Mouse (Mus musculus): Measurements from ENCODE around the gene Nrip1. TPM values are rescaled to one million over a fixed set of nuclear protein-coding genes. Genes with fewer than 3 reads are reported as not detected.

Nrip1 gene
- total and polyA plus RNA-seq, 3 experiments: not detected

DNA sequence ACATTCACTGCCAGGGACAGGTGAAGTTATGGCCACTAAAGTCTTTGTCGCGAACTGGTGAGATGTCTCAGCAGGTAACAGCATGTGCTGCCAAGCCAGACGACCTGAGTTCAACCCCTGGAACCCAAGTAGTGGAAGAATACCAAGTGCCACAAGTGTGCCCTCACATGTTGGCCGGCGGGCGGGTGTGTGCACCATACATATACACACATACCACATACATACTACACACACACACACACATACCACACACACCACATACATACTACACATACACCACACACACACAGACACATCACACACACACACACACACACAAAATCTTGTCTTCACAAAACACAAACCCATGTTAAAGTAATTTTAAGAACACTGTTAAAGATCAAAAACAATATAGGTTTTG, 13.2 kb downstream of the Nrip1 start:
- Histone ChIP-seq H3K4me2 (ENCODE audit: insufficient read depth, low read depth, poor library complexity, severe bottlenecking) (no peak overlapping the region), H3K27ac (ENCODE audit: insufficient read depth, low read depth) (no peak overlapping the region), H3K4me1 (ENCODE audit: control insufficient read depth in 1 of 2, insufficient read depth in 2 of 2) (no peaks in the 10 kb centered on the region), H3K79me2 (replicated peaks; ENCODE audit: control insufficient read depth, extremely low read depth, insufficient read depth, poor library complexity, severe bottlenecking) (no peaks in the 10 kb centered on the region), H3K27me3 (replicated peaks) (no peaks in the 10 kb centered on the region), H3K9me3 (replicated peaks; ENCODE audit: low read length) (peaks cover 80% of the 10 kb centered on the region), H3K36me3 (replicated peaks in 1 of 2; ENCODE audit: control insufficient read depth in 1 of 2, insufficient read depth in 1 of 2, low read length in 1 of 2) (no peaks in the 10 kb centered on the region), H3K4me3 (replicated peaks in 1 of 3; ENCODE audit: low read depth in 2 of 3, low read length in 2 of 3, poor library complexity in 1 of 3) (no peak overlapping the region), H3K9ac (ENCODE audit: insufficient read depth, low read depth) (no peak overlapping the region)
- no peak for DNase-seq (ENCODE audit: extremely low read depth)
- TF ChIP-seq TCF12 (IDR thresholded peaks at IDR 0.05; ENCODE audit: low read depth, low read length): no peak
- TF ChIP-seq RCOR1 (conservative IDR thresholded peaks at IDR 0.05; ENCODE audit: low read depth, low read length): no peak
- TF ChIP-seq UBTF (IDR thresholded peaks at IDR 0.05; ENCODE audit: low read depth, low read length): no peak
- TF ChIP-seq ZMIZ1 (IDR thresholded peaks at IDR 0.05; ENCODE audit: low read depth, low read length): no peak
- in situ Hi-C loops (cut with MboI; ENCODE audit: low pct_ligation_motif_present, low pct_unique_long_range_greater_than_20kb, low sequenced_read_pairs) (no loop called here), dilution Hi-C loops (cut with MboI; ENCODE audit: extremely low pct_ligation_motif_present, extremely low pct_unique_long_range_greater_than_20kb, low sequenced_read_pairs) (no loop called here)

DNA sequence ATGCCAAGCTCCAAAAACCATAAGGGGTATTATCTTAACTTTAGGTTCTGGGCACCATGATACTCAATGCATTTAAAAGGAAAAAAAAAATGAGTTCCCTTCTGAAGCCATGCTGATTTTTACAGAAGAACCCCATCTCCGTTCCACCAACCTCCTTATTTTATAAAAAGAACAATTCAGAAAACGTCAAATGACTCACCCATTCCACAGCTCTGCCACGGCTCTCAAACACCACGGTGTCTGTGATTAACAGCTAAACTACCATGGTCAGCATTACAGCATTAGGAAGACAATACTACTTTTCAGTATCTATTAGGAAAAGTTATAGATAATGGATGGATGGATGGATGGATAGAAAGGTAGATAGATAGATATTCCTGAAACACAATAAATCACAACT, 14.9 kb downstream of the Nrip1 start:
- dilution Hi-C loops (cut with MboI; ENCODE audit: extremely low pct_ligation_motif_present, extremely low pct_unique_long_range_greater_than_20kb, low sequenced_read_pairs): no loop called here

DNA sequence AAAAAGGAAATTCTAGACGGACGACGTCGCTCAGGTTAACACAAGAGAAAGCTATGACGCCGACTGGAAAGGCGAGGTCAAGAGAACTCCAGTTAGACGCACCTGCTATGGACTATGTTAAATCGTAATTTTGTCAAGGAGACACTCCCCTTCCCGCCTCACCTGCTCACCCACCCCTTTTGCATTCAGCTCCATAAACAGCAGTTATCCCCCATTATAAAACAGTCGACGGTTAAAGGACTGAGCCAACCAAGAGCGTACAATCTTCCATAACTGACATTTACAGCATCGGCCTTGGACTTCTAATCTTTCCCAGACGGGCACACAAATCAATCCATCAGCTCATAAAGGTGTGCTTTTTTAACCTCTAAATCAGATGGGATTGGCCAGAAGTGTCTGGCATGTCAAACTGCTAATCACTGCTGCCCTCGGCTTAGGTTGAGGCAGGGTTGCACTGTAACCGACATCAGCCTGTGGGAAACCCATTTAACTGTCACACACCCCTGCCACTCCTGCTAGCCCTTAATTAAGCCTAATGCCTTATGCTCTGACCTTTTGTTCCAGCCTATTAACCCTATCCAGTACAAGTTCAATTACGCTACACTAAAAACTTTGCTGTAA, 15.4 kb downstream of the Nrip1 start:
- no peaks in the 10 kb centered on the region for H3K4me1 ChIP-seq (ENCODE audit: control insufficient read depth in 1 of 2, insufficient read depth in 2 of 2)
- no peak overlapping the region for H3K4me2 ChIP-seq (ENCODE audit: insufficient read depth, low read depth, poor library complexity, severe bottlenecking)
- in situ Hi-C loops (cut with MboI; ENCODE audit: low pct_ligation_motif_present, low pct_unique_long_range_greater_than_20kb, low sequenced_read_pairs) (no loop called here), dilution Hi-C loops (cut with MboI; ENCODE audit: extremely low pct_ligation_motif_present, extremely low pct_unique_long_range_greater_than_20kb, low sequenced_read_pairs) (no loop called here)
- H3K9me3 ChIP-seq (replicated peaks; ENCODE audit: low read length): peaks cover 74% of the 10 kb centered on the region
- no peak for DNase-seq (ENCODE audit: extremely low read depth)
- no peaks in the 10 kb centered on the region for H3K27me3 ChIP-seq (replicated peaks)
- H3K27ac ChIP-seq (ENCODE audit: insufficient read depth, low read depth): no peak overlapping the region
- no peak for TF ChIP-seq KAT2A (IDR thresholded peaks at IDR 0.05; ENCODE audit: insufficient replicate concordance, low read length)
- no peak for TF ChIP-seq MAFK (IDR thresholded peaks at IDR 0.05; ENCODE audit: insufficient replicate concordance, low read length)
- TF ChIP-seq ZC3H11A (IDR thresholded peaks at IDR 0.05; ENCODE audit: low read depth, low read length): no peak
- TF ChIP-seq RAD21 (IDR thresholded peaks at IDR 0.05; ENCODE audit: low read depth, low read length): no peak
- TF ChIP-seq HCFC1 (IDR thresholded peaks at IDR 0.05; ENCODE audit: low read depth, low read length): no peak
- no peak for TF ChIP-seq UBTF (IDR thresholded peaks at IDR 0.05; ENCODE audit: low read depth, low read length)
- TF ChIP-seq USF2 (conservative IDR thresholded peaks at IDR 0.05; ENCODE audit: low read depth, low read length): no peak
- TF ChIP-seq MAX (IDR thresholded peaks at IDR 0.05; ENCODE audit: low read length): no peak
- no peak for TF ChIP-seq NELFE (IDR thresholded peaks at IDR 0.05; ENCODE audit: low read depth, low read length)
- TF ChIP-seq POLR2AphosphoS2 (IDR thresholded peaks at IDR 0.05; ENCODE audit: low read depth, low read length): no peak
- no peak for TF ChIP-seq POLR2A (IDR thresholded peaks at IDR 0.05; ENCODE audit: low read depth, low read length)
- no peak for TF ChIP-seq MXI1 (IDR thresholded peaks at IDR 0.05; ENCODE audit: low read depth, low read length)
- TF ChIP-seq PAX5 (IDR thresholded peaks at IDR 0.05; ENCODE audit: low read length): no peak
- no peak for TF ChIP-seq CHD2 (IDR thresholded peaks at IDR 0.05; ENCODE audit: low read length)
- no peak for TF ChIP-seq ETS1 (conservative IDR thresholded peaks at IDR 0.05; ENCODE audit: low read depth, low read length)
- TF ChIP-seq CHD1 (IDR thresholded peaks at IDR 0.05; ENCODE audit: low read depth, low read length): no peak
- TF ChIP-seq ZMIZ1 (IDR thresholded peaks at IDR 0.05; ENCODE audit: low read depth, low read length): no peak
- no peak for TF ChIP-seq JUND (conservative IDR thresholded peaks at IDR 0.05; ENCODE audit: low read depth, low read length)
- no peak for TF ChIP-seq JUN (IDR thresholded peaks at IDR 0.05; ENCODE audit: insufficient read depth, low read depth, low read length)
- no peak for TF ChIP-seq GABPA (IDR thresholded peaks at IDR 0.05; ENCODE audit: insufficient replicate concordance, low read depth, low read length)
- no peaks in the 10 kb centered on the region for H3K36me3 ChIP-seq (replicated peaks in 1 of 2; ENCODE audit: control insufficient read depth in 1 of 2, insufficient read depth in 1 of 2, low read length in 1 of 2)
- no peaks in the 10 kb centered on the region for H3K79me2 ChIP-seq (replicated peaks; ENCODE audit: control insufficient read depth, extremely low read depth, insufficient read depth, poor library complexity, severe bottlenecking)
- H3K9ac ChIP-seq (ENCODE audit: insufficient read depth, low read depth): no peak overlapping the region
- H3K4me3 ChIP-seq (replicated peaks in 1 of 3; ENCODE audit: low read depth in 2 of 3, low read length in 2 of 3, poor library complexity in 1 of 3): no peak overlapping the region

More for the DNA sequence above, 14.9 kb downstream of the Nrip1 start:
- no peak overlapping the region for H3K27ac ChIP-seq (ENCODE audit: insufficient read depth, low read depth)
- in situ Hi-C loops (cut with MboI; ENCODE audit: low pct_ligation_motif_present, low pct_unique_long_range_greater_than_20kb, low sequenced_read_pairs): no loop called here
- no peak overlapping the region for H3K4me2 ChIP-seq (ENCODE audit: insufficient read depth, low read depth, poor library complexity, severe bottlenecking)
- H3K9me3 ChIP-seq (replicated peaks; ENCODE audit: low read length): peaks cover 75% of the 10 kb centered on the region
- H3K36me3 ChIP-seq (replicated peaks in 1 of 2; ENCODE audit: control insufficient read depth in 1 of 2, insufficient read depth in 1 of 2, low read length in 1 of 2): no peaks in the 10 kb centered on the region
- TF ChIP-seq ZMIZ1 (IDR thresholded peaks at IDR 0.05; ENCODE audit: low read depth, low read length): no peak
- no peak for TF ChIP-seq BHLHE40 (IDR thresholded peaks at IDR 0.05; ENCODE audit: low read depth, low read length)
- no peak for TF ChIP-seq ETS1 (conservative IDR thresholded peaks at IDR 0.05; ENCODE audit: low read depth, low read length)
- TF ChIP-seq MXI1 (IDR thresholded peaks at IDR 0.05; ENCODE audit: low read depth, low read length): no peak
- TF ChIP-seq POLR2AphosphoS2 (IDR thresholded peaks at IDR 0.05; ENCODE audit: low read depth, low read length): no peak
- TF ChIP-seq ZKSCAN1 (IDR thresholded peaks at IDR 0.05; ENCODE audit: borderline replicate concordance, low read depth, low read length): no peak
- no peak for TF ChIP-seq MYC (IDR thresholded peaks at IDR 0.05; ENCODE audit: low read depth, low read length)
- no peaks in the 10 kb centered on the region for H3K4me1 ChIP-seq (ENCODE audit: control insufficient read depth in 1 of 2, insufficient read depth in 2 of 2)
- no peak for DNase-seq (ENCODE audit: extremely low read depth)
- no peaks in the 10 kb centered on the region for H3K79me2 ChIP-seq (replicated peaks; ENCODE audit: control insufficient read depth, extremely low read depth, insufficient read depth, poor library complexity, severe bottlenecking)
- no peak overlapping the region for H3K4me3 ChIP-seq (replicated peaks in 1 of 3; ENCODE audit: low read depth in 2 of 3, low read length in 2 of 3, poor library complexity in 1 of 3)
- no peaks in the 10 kb centered on the region for H3K27me3 ChIP-seq (replicated peaks)
- H3K9ac ChIP-seq (ENCODE audit: insufficient read depth, low read depth): no peak overlapping the region

Measured in CH12.LX (cell line).